Mouse (Mus musculus) forebrain, embryonic 14.5 days (tissue): ENCODE data around the gene Mdm2. TPM values are rescaled to one million over a fixed set of nuclear protein-coding genes. Genes with fewer than 3 reads are reported as not detected.
"Not testable (repeated sequence)": the region's sequence is repeated elsewhere in the genome, so short reads cannot be mapped to it uniquely, and the experiment has no call there.

Source experiments
- ATAC-seq: fragments of 200-750 bp; cut with Nextera tagmentation; 2 replicates; pipeline ENCODE4 v1.8.0; 2017; ENCODE audit warnings: mild to moderate bottlenecking, moderate library complexity
- DNase-seq: peaks from one replicate; pipeline ENCODE4 v3.0.0-alpha.2; 2015; ENCODE audit warnings: low spot score
- H3K27ac ChIP-seq: fragments of 300-500 bp; sonication (generic); 2 replicates; pipeline ENCODE4 v1.5.1; 2014; ENCODE audit warnings: low read depth, mild to moderate bottlenecking, control low read depth, low read length, moderate library complexity
- H3K27me3 ChIP-seq: fragments of 300-500 bp; sonication (generic); replicated peaks from 2 replicates; pipeline ENCODE4 v1.6.1; 2014; ENCODE audit warnings: low read length, control low read depth, mixed read lengths; ENCODE audit not compliant: control insufficient read depth, insufficient read depth
- H3K36me3 ChIP-seq: fragments of 300-500 bp; sonication (generic); 2 replicates; pipeline ENCODE4 v1.6.1; 2014; ENCODE audit warnings: low read length, control low read depth; ENCODE audit not compliant: control insufficient read depth, insufficient read depth
- H3K4me1 ChIP-seq: fragments of 300-500 bp; sonication (generic); 2 replicates; pipeline ENCODE4 v1.6.1; 2014; ENCODE audit warnings: antibody characterized with exemption, low read length, control low read depth; ENCODE audit not compliant: control insufficient read depth, insufficient read depth
- H3K4me2 ChIP-seq: fragments of 300-500 bp; sonication (generic); 2 replicates; pipeline ENCODE4 v1.6.1; 2014; ENCODE audit warnings: mild to moderate bottlenecking, control low read depth, low read length
- H3K4me3 ChIP-seq: fragments of 300-500 bp; sonication (generic); 2 replicates; pipeline ENCODE4 v1.5.1; 2014; ENCODE audit warnings: low read depth, low read length, control low read depth
- H3K9ac ChIP-seq: fragments of 300-500 bp; sonication (generic); 2 replicates; pipeline ENCODE4 v1.6.1; 2014; ENCODE audit warnings: mild to moderate bottlenecking, low read length, control low read depth, moderate library complexity
- H3K9me3 ChIP-seq: fragments of 300-500 bp; sonication (generic); replicated peaks from 2 replicates; pipeline ENCODE4 v1.6.1; 2016; ENCODE audit warnings: low read length, control low read depth, mixed read lengths; ENCODE audit not compliant: control insufficient read depth
- WGBS: fragments of 180-500 bp; shearing (Covaris S2); extraction: QIAGEN DNeasy Blood & Tissue Kit; methylation state at CpG from one replicate; pipeline ENCODE4 v1.1.7; 2014; 5-methylcytosine and 5-hydroxymethylcytosine counted together
- polyA plus RNA-seq: library from polyadenylated mRNA; unstranded; fragments of >200 nt; fragmentation: Nextera tagmentation; extraction: Ambion mirVana; gene quantifications from 2 replicates; pipeline ENCODE4 v1.2.1, GENCODE M21; 2014

Gene Mdm2
- polyA plus RNA-seq: 33.0 and 47.7 TPM in 2 replicates

GRCm38 (mm10) chr10:117710604-117711141, at the start of gene Mdm2:
TSS of gene Mdm2 (minus strand) at chr10:117710758.
- under 1% methylated on average over 48 of the region's 52 CpGs for WGBS
- Histone ChIP-seq H3K4me3 (peak within 1 kb of the TSS; percentile 87), H3K9me3 (no peaks in the 10 kb centered on the region), H3K9ac (peak within 1 kb of the TSS; percentile 100), H3K4me2 (peak within 1 kb of the TSS; percentile 61), H3K27ac (peak within 1 kb of the TSS; percentile 99), H3K27me3 (no peaks in the 10 kb centered on the region), H3K4me1 (peaks cover 11% of the 10 kb centered on the region), H3K36me3 (peaks cover 22% of the 10 kb centered on the region)
- ATAC-seq (peak; percentile 96), DNase-seq (peak; percentile 97)

GRCm38 (mm10) chr10:117759844-117760630, 49.5 kb upstream of the Mdm2 start:
- Histone ChIP-seq H3K4me2 (no peak overlapping the region), H3K36me3 (peaks cover 96% of the 10 kb centered on the region), H3K27me3 (no peaks in the 10 kb centered on the region), H3K9ac (no peak overlapping the region), H3K27ac (no peak overlapping the region), H3K4me3 (no peak overlapping the region), H3K4me1 (no peaks in the 10 kb centered on the region), H3K9me3 (no peaks in the 10 kb centered on the region)
- no peak for ATAC-seq
- 95% methylated on average over 10 of the region's 10 CpGs for WGBS
- no peak for DNase-seq

- DNase-seq: no peak
- peaks cover 95% of the 10 kb centered on the region for H3K36me3 ChIP-seq
- no peak for ATAC-seq
These were observed 48.5 kb upstream of the Mdm2 start for GRCm38 (mm10) chr10:117758749-117759727.

GRCm38 (mm10) chr10:117758344-117758743, 47.8 kb upstream of the Mdm2 start:
- H3K4me2 ChIP-seq, H3K4me1 ChIP-seq, H3K9ac ChIP-seq, H3K9me3 ChIP-seq, H3K27me3 ChIP-seq, H3K27ac ChIP-seq, DNase-seq, ATAC-seq, H3K4me3 ChIP-seq: not testable (repeated sequence)
- 97% methylated on average over 3 of the region's 3 CpGs for WGBS
- H3K36me3 ChIP-seq: peaks cover 88% of the 10 kb centered on the region

More at GRCm38 (mm10) chr10:117758749-117759727, 48.5 kb upstream of the Mdm2 start:
- no peaks in the 10 kb centered on the region for H3K4me1 ChIP-seq
- no peak overlapping the region for H3K27ac ChIP-seq
- H3K9me3 ChIP-seq: no peaks in the 10 kb centered on the region
- 89% methylated on average over 18 of the region's 18 CpGs for WGBS
- no peak overlapping the region for H3K4me2 ChIP-seq
- no peak overlapping the region for H3K4me3 ChIP-seq
- H3K9ac ChIP-seq: no peak overlapping the region
- H3K27me3 ChIP-seq: no peaks in the 10 kb centered on the region

GRCm38 (mm10) chr10:117757796-117758342, 47.3 kb upstream of the Mdm2 start:
- H3K27ac ChIP-seq: no peak overlapping the region
- WGBS: 95% methylated on average over 7 of the region's 7 CpGs
- H3K36me3 ChIP-seq: peaks cover 89% of the 10 kb centered on the region
- H3K9ac ChIP-seq: no peak overlapping the region
- H3K9me3 ChIP-seq: no peaks in the 10 kb centered on the region
- no peak overlapping the region for H3K4me2 ChIP-seq
- no peaks in the 10 kb centered on the region for H3K4me1 ChIP-seq
- ATAC-seq (no peak), DNase-seq (no peak)
- no peak overlapping the region for H3K4me3 ChIP-seq
- H3K27me3 ChIP-seq: no peaks in the 10 kb centered on the region

- Histone ChIP-seq H3K4me2 (no peak overlapping the region), H3K4me1 (no peaks in the 10 kb centered on the region), H3K9ac (no peak overlapping the region), H3K9me3 (no peaks in the 10 kb centered on the region), H3K27me3 (no peaks in the 10 kb centered on the region), H3K27ac (no peak overlapping the region), H3K36me3 (peaks cover 85% of the 10 kb centered on the region), H3K4me3 (no peak overlapping the region)
- no peak for ATAC-seq
- no peak for DNase-seq
- 94% methylated on average over 1 of the region's 1 CpGs for WGBS
These were observed 46.7 kb upstream of the Mdm2 start for GRCm38 (mm10) chr10:117757259-117757658.

- Histone ChIP-seq H3K4me1 (no peaks in the 10 kb centered on the region), H3K4me3 (no peak overlapping the region), H3K9me3 (no peaks in the 10 kb centered on the region), H3K9ac (no peak overlapping the region), H3K27ac (no peak overlapping the region), H3K36me3 (peaks cover 87% of the 10 kb centered on the region), H3K27me3 (no peaks in the 10 kb centered on the region), H3K4me2 (no peak overlapping the region)
- 95% methylated on average over 5 of the region's 5 CpGs for WGBS
- ATAC-seq (no peak), DNase-seq (no peak)
These were observed 46.2 kb upstream of the Mdm2 start for GRCm38 (mm10) chr10:117756784-117757183.

GRCm38 (mm10) chr10:117755799-117756467, 45.4 kb upstream of the Mdm2 start:
- H3K4me3 ChIP-seq: no peak overlapping the region
- no peak for DNase-seq
- no peak overlapping the region for H3K9ac ChIP-seq
- no peak overlapping the region for H3K4me2 ChIP-seq
- ATAC-seq: no peak
- H3K27me3 ChIP-seq: no peaks in the 10 kb centered on the region
- no peak overlapping the region for H3K27ac ChIP-seq
- 95% methylated on average over 11 of the region's 11 CpGs for WGBS
- H3K9me3 ChIP-seq: no peaks in the 10 kb centered on the region
- peaks cover 86% of the 10 kb centered on the region for H3K36me3 ChIP-seq
- no peaks in the 10 kb centered on the region for H3K4me1 ChIP-seq
